Mouse (Mus musculus): Measurements from ENCODE around the gene Exoc7. TPM values are rescaled to one million over a fixed set of nuclear protein-coding genes. Genes with fewer than 3 reads are reported as not detected.

Gene Exoc7
- total and polyA plus RNA-seq, 3 experiments, result 45.4 to 526 (median 49.0) TPM

GRCm38 (mm10) chr11:116265352-116265751 lies 41.7 kb downstream of the Exoc7 start (continued):
- TF ChIP-seq ZMIZ1 (IDR thresholded peaks at IDR 0.05; ENCODE audit: low read depth, low read length) (no peak), TBP (IDR thresholded peaks at IDR 0.05; ENCODE audit: low read depth, low read length) (peak; percentile 53; the same call in 1 of the 2 replicates), POLR2A (IDR thresholded peaks at IDR 0.05; ENCODE audit: control insufficient read depth in 1 of 2, insufficient read depth in 1 of 2, low read depth in 1 of 2, low read length in 2 of 2, poor library complexity in 1 of 2) (peak in 1 of 2 experiments; percentile 57; a peak in 1 of 4 replicates), USF1 (IDR thresholded peaks at IDR 0.05; ENCODE audit: low read depth, low read length) (no peak), GATA1 (IDR thresholded peaks at IDR 0.05; ENCODE audit: low read depth, low read length) (peak; percentile 79), RAD21 (IDR thresholded peaks at IDR 0.05; ENCODE audit: low read depth, low read length) (no peak), ETS1 (IDR thresholded peaks at IDR 0.05; ENCODE audit: low read depth, low read length) (no peak), JUND (IDR thresholded peaks at IDR 0.05; ENCODE audit: low read depth, low read length) (no peak), MXI1 (IDR thresholded peaks at IDR 0.05; ENCODE audit: low read depth, low read length) (no peak)

GRCm38 (mm10) chr11:116260259-116260658 lies 46.8 kb downstream of the Exoc7 start:
- Histone ChIP-seq H3K9ac (ENCODE audit: control insufficient read depth, low read depth, low read length, poor library complexity, severe bottlenecking) (no peak overlapping the region), H3K9me3 (replicated peaks; ENCODE audit: insufficient read depth, low read length) (no peaks in the 10 kb centered on the region), H3K27me3 (ENCODE audit: control insufficient read depth in 1 of 2, insufficient read depth in 2 of 2, low read length in 2 of 2) (no peaks in the 10 kb centered on the region), H3K4me1 (ENCODE audit: control insufficient read depth in 1 of 2, insufficient read depth in 2 of 2, low read length in 2 of 2) (peaks cover 0 to 5% of the 10 kb centered on the region in 2 experiments; a peak in 2 of 4 replicates), H3K4me3 (ENCODE audit: control insufficient read depth in 1 of 2, insufficient read depth in 1 of 2, low read depth in 2 of 2, low read length in 2 of 2) (no peak overlapping the region), H3K36me3 (ENCODE audit: control insufficient read depth in 1 of 2, insufficient read depth in 2 of 2, low read length in 2 of 2) (peaks cover 2 to 49% of the 10 kb centered on the region in 2 experiments), H3K79me2 (ENCODE audit: control insufficient read depth, insufficient read depth, low read length, poor library complexity) (no peaks in the 10 kb centered on the region; the same call in 1 of the 2 replicates), H3K27ac (ENCODE audit: control insufficient read depth, low read depth, low read length) (no peak overlapping the region)
- no peak for DNase-seq (ENCODE audit: low read depth, low spot score)
- TF ChIP-seq POLR2AphosphoS2 (IDR thresholded peaks at IDR 0.05; ENCODE audit: low read length), result no peak
- no peak for TF ChIP-seq MEF2A (IDR thresholded peaks at IDR 0.05; ENCODE audit: extremely low read depth, insufficient replicate concordance, low read depth, low read length, poor library complexity, severe bottlenecking)
- TF ChIP-seq EP300 (IDR thresholded peaks at IDR 0.05; ENCODE audit: low read depth in 1 of 2, low read length in 2 of 2), result no peak
- no peak for TF ChIP-seq CHD1 (IDR thresholded peaks at IDR 0.05; ENCODE audit: low read depth, low read length)
- no peak for TF ChIP-seq POLR2A (IDR thresholded peaks at IDR 0.05; ENCODE audit: control insufficient read depth in 1 of 2, insufficient read depth in 1 of 2, low read depth in 1 of 2, low read length in 2 of 2, poor library complexity in 1 of 2)

GRCm38 (mm10) chr11:116259461-116259860 lies 47.6 kb downstream of the Exoc7 start:
- no peak overlapping the region for H3K9ac ChIP-seq (ENCODE audit: control insufficient read depth, low read depth, low read length, poor library complexity, severe bottlenecking)
- peak; percentile 40 for DNase-seq (ENCODE audit: low read depth, low spot score)
- TF ChIP-seq ZKSCAN1 (IDR thresholded peaks at IDR 0.05; ENCODE audit: low read depth, low read length) (no peak), EP300 (IDR thresholded peaks at IDR 0.05; ENCODE audit: low read depth in 1 of 2, low read length in 2 of 2) (peak in 1 of 2 experiments; percentile 11; a peak in 1 of 4 replicates), USF1 (IDR thresholded peaks at IDR 0.05; ENCODE audit: low read depth, low read length) (no peak), NELFE (IDR thresholded peaks at IDR 0.05; ENCODE audit: low read depth, low read length) (no peak), CTCF (IDR thresholded peaks at IDR 0.05 in 2 of 3, conservative IDR thresholded peaks at IDR 0.05 in 1 of 3; ENCODE audit: control insufficient read depth in 1 of 3, insufficient read depth in 1 of 3, low read depth in 2 of 3, low read length in 3 of 3, poor library complexity in 1 of 3, severe bottlenecking in 1 of 3) (no peak)
- H3K4me1 ChIP-seq (ENCODE audit: control insufficient read depth in 1 of 2, insufficient read depth in 2 of 2, low read length in 2 of 2), result peaks cover 0 to 3% of the 10 kb centered on the region in 2 experiments; a peak in 1 of 4 replicates
- H3K27me3 ChIP-seq (ENCODE audit: control insufficient read depth in 1 of 2, insufficient read depth in 2 of 2, low read length in 2 of 2), result no peaks in the 10 kb centered on the region
- H3K36me3 ChIP-seq (ENCODE audit: control insufficient read depth in 1 of 2, insufficient read depth in 2 of 2, low read length in 2 of 2), result peaks cover 4 to 46% of the 10 kb centered on the region in 2 experiments; a peak in 3 of 4 replicates
- no peaks in the 10 kb centered on the region for H3K9me3 ChIP-seq (replicated peaks; ENCODE audit: insufficient read depth, low read length)
- H3K27ac ChIP-seq (ENCODE audit: control insufficient read depth, low read depth, low read length), result no peak overlapping the region
- no peak overlapping the region for H3K4me3 ChIP-seq (ENCODE audit: control insufficient read depth in 1 of 2, insufficient read depth in 1 of 2, low read depth in 2 of 2, low read length in 2 of 2)
- H3K79me2 ChIP-seq (ENCODE audit: control insufficient read depth, insufficient read depth, low read length, poor library complexity), result no peaks in the 10 kb centered on the region; the same call in 1 of the 2 replicates
